Mouse (Mus musculus): ENCODE data around the gene Kcne3. TPM values are rescaled to one million over a fixed set of nuclear protein-coding genes. Genes with fewer than 3 reads are reported as not detected.

The Kcne3 gene
- total RNA-seq, 2 experiments from 2014 or later = 0.59 to 0.60 TPM

DNA sequence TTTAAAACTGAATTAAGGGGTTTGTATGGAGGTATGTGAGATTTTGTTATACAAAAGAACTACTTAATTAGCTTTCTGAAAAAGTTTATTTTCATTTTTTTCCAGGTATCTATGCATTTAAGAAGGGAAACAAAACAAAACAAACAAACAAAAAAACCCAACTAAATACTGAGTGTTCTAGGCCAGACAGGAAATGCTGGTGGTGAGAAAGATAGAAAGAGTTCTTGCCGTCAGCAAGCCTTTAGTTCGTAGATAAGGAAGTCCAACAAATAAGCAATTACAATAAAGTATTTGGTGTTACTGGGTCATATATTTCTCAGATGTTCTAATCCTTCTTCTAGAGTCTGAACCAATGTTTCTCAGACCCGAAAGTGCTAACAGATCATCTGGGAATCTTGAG, 52.7 kb downstream of the Kcne3 start:
- DNase-seq = no peak
- intact Hi-C loops (cut with DNase I; ENCODE audit: low total_unique reads) = no loop called here

DNA sequence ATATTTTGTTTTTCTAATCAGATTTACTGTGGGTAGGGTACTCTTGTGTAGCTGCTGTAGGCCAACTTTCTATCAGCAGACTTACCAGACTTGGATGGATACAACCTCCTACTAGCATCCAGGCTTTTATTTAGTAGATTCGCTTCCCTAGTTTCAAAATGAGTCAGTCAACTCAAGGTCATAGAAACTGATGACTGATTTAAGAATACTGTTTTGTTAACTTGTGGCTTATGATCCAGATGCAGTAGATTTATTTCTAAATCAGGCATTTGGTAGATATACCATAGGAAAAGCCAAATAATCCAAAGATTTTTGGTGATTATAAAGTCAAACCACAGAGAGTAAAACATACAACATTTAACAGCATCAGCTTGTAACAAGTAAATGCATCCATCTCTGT, 54.3 kb downstream of the Kcne3 start:
- intact Hi-C loops (cut with DNase I; ENCODE audit: low total_unique reads) = no loop called here

DNA sequence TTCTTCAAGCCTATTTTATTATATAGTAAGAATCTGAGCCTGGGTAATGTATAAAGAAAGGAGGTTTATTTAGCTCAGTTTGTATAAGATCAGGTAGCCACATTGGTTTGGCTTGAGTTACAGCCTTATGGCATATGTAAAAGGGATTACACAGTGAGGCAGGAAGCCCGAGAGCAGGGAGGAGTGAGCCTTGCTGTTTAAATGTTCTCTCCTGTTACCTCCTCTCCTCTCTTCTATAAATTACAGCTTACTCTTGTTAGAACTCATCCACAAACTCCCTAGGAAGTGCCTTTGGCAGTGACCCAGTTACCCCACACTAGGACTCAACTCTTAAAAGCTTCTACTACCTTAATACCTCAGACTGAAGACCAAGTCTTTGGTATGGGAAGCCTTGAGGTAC, 55.4 kb downstream of the Kcne3 start:
- intact Hi-C loops (cut with DNase I; ENCODE audit: low total_unique reads) = no loop called here
- no peak for DNase-seq

More for the DNA sequence above, 54.3 kb downstream of the Kcne3 start:
- no peak for DNase-seq

DNA sequence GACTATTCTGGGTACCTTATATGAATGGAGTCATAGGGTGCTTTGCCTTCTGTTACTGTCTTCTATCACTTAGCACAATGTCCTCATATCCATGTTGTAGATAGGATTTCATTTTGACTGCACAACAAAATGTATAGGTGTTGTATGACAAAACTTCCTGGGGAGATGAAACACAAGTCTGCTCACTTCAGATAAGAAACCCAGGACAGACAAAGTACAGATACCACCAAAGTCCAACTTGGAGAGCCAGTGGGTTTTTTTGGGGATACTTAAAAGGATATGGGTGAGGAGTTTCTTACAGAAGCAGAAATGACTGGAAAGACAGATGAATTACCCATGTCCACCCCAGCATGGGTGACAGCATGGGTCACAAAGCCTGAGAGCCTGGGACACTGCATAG, 57.4 kb downstream of the Kcne3 start:
- DNase-seq = no peak
- intact Hi-C loops (cut with DNase I; ENCODE audit: low total_unique reads) = loop anchor here (2.0 kb wide), 1 partner anchor 43 kb away; no protein-coding TSS in a partner anchor

Other genes with a start within 250 kb of the Kcne3 start
- gene Rnf169, start 196.1 kb upstream of the Kcne3 start, total RNA-seq (2021) = 1 to 10 TPM; 6.4 to 7.4 TPM
- gene Chrdl2, start 170.3 kb upstream of the Kcne3 start, total RNA-seq (2021) = 1 to 10 TPM; 1.5 to 3.0 TPM
- gene Pold3, start 54.9 kb upstream of the Kcne3 start, total RNA-seq (2021) = 1 to 10 TPM; 5.6 to 6.4 TPM
- gene Lipt2, start 17.2 kb upstream of the Kcne3 start, total RNA-seq (2021) = 1 to 10 TPM; 4.7 to 5.9 TPM
- 10 to 100 TPM; 12.2 to 12.3 TPM for gene Pgm2l1, start 50.9 kb downstream of the Kcne3 start, total RNA-seq (2021)
- gene P4ha3, start 109.0 kb downstream of the Kcne3 start, total RNA-seq (2021) = 1 to 10 TPM; 1.5 to 2.5 TPM
- gene C2cd3, start 195.7 kb downstream of the Kcne3 start, total RNA-seq (2021) = 1 to 10 TPM; 5.5 to 6.0 TPM
- gene Ppme1, start 195.8 kb downstream of the Kcne3 start, total RNA-seq (2021) = 10 to 100 TPM; 25.1 to 26.8 TPM

Data from gastrocnemius, postnatal 14 days (tissue).